Mouse (Mus musculus) liver, embryonic 11.5 days (tissue): Measurements from ENCODE around the gene Ccl26. TPM values are rescaled to one million over a fixed set of nuclear protein-coding genes. Genes with fewer than 3 reads are reported as not detected.

Source experiments
- ATAC-seq: fragments of 200-750 bp; cut with Nextera tagmentation; replicated peaks from 2 replicates; pipeline ENCODE4 v1.8.0; 2017; ENCODE audit warnings: moderate number of reproducible peaks, mild to moderate bottlenecking, moderate TSS enrichment, moderate library complexity; ENCODE audit not compliant: low FRiP score
- DNase-seq: peaks from one replicate; pipeline ENCODE4 v3.0.0-alpha.2; 2017; ENCODE audit warnings: low spot score
- H3K27ac ChIP-seq: fragments of 300-500 bp; sonication (generic); 2 replicates; pipeline ENCODE4 v1.5.1; 2014; ENCODE audit warnings: mild to moderate bottlenecking, low read depth, low read length, control low read depth
- H3K27me3 ChIP-seq: fragments of 300-500 bp; sonication (generic); replicated peaks from 2 replicates; pipeline ENCODE4 v1.6.1; 2014; ENCODE audit warnings: low read length, mixed read lengths; ENCODE audit not compliant: control insufficient read depth, insufficient read depth
- H3K36me3 ChIP-seq: fragments of 300-500 bp; sonication (generic); 2 replicates; pipeline ENCODE4 v1.6.1; 2014; ENCODE audit warnings: mild to moderate bottlenecking, low read length, moderate library complexity, mixed read lengths; ENCODE audit not compliant: control insufficient read depth, insufficient read depth
- H3K4me1 ChIP-seq: fragments of 300-500 bp; sonication (generic); replicated peaks from 2 replicates; pipeline ENCODE4 v1.6.1; 2014; ENCODE audit warnings: low read length, mixed read lengths; ENCODE audit not compliant: control insufficient read depth, insufficient read depth
- H3K4me2 ChIP-seq: fragments of 300-500 bp; sonication (generic); 2 replicates; pipeline ENCODE4 v1.6.1; 2014; ENCODE audit warnings: mild to moderate bottlenecking, control low read depth, moderate library complexity
- H3K4me3 ChIP-seq: fragments of 300-500 bp; sonication (generic); 2 replicates; pipeline ENCODE4 v1.5.1; 2014; ENCODE audit warnings: low read depth, low read length, control low read depth
- H3K9ac ChIP-seq: fragments of 300-500 bp; sonication (generic); 2 replicates; pipeline ENCODE4 v1.6.1; 2014; ENCODE audit warnings: low read depth, low read length, control low read depth
- H3K9me3 ChIP-seq: fragments of 300-500 bp; sonication (generic); 2 replicates; pipeline ENCODE4 v1.6.1; 2016; ENCODE audit warnings: low read length, inconsistent platforms, mixed read lengths; ENCODE audit not compliant: control insufficient read depth
- WGBS: fragments of 180-500 bp; shearing (Covaris S2); extraction: QIAGEN DNeasy Blood & Tissue Kit; methylation state at CpG from one replicate; pipeline ENCODE4 v1.1.7; 2014; 5-methylcytosine and 5-hydroxymethylcytosine counted together
- polyA plus RNA-seq: library from polyadenylated mRNA; unstranded; fragments of >200 nt; fragmentation: Nextera tagmentation; extraction: Ambion mirVana; gene quantifications from 2 replicates; pipeline ENCODE4 v1.2.1, GENCODE M21; 2014

Gene Ccl26
- polyA plus RNA-seq, 1 experiment from 2014 or later: not detected

DNA sequence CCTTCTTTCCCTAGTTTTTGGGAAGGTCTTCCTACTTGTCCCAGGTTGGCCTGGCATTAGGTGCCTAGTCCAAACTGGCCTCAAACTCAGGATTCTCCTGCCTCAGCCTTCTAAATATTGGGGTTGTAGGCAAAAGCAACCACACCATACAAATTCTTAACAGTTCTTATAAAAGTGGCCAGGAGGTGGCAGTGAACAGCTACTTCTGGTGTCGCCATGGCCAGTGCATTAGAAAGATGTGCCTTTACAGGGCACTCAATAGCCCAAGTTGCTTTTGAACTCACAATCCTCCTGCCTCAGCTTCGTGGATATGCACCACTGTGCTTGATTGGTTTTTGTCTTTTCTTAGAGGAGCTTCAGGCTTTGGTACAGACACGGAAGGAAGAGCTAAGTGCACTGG lies 12.5 kb downstream of the Ccl26 start:
- DNase-seq: no peak
- Histone ChIP-seq H3K36me3 (no peaks in the 10 kb centered on the region), H3K4me1 (no peaks in the 10 kb centered on the region), H3K9me3 (no peaks in the 10 kb centered on the region), H3K4me3 (no peak overlapping the region), H3K4me2 (no peak overlapping the region), H3K27me3 (no peaks in the 10 kb centered on the region; the same call in 1 of the 2 replicates), H3K9ac (no peak overlapping the region), H3K27ac (no peak overlapping the region)
- ATAC-seq: no peak
- 25% methylated on average over 3 of the region's 3 CpGs for WGBS

DNA sequence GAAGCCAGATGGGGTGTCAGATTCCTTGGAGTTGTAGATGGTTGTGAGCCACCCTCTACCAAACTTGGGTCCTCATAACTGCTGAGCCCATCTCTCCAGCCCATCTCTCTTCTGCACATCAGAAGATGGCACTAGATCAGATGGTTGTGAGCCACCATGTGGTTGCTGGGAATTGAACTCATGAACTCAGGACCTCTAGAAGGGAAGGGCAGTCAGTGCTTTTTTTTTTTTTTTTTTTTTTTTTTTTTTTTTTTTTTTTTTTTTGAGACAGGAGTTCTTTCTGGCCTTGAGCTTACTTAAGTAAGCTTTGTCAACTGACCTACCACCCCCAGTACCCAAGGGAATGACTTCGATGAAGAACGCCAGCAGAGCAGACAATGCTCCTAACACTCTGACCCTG lies 15.4 kb downstream of the Ccl26 start:
- Histone ChIP-seq H3K27ac (no peak overlapping the region), H3K27me3 (peaks cover 12% of the 10 kb centered on the region), H3K9ac (no peak overlapping the region), H3K4me2 (no peak overlapping the region), H3K4me3 (no peak overlapping the region), H3K36me3 (no peaks in the 10 kb centered on the region), H3K9me3 (no peaks in the 10 kb centered on the region), H3K4me1 (0 out of 2 replicates have a peak, but pooled peaks cover 5% of the 10 kb centered on the region)
- DNase-seq: no peak
- 78% methylated on average over 2 of the region's 2 CpGs for WGBS
- no peak for ATAC-seq

GRCm38 (mm10) chr5:135544865-135545797 lies 18.2 kb downstream of the Ccl26 start, which contains the start of gene Hip1:
Gene Hip1, minus strand, starts transcription at chr5:135545120.
- Histone ChIP-seq H3K9me3 (no peaks in the 10 kb centered on the region), H3K4me1 (0 out of 2 replicates have a peak, but pooled peaks cover 5% of the 10 kb centered on the region), H3K36me3 (no peaks in the 10 kb centered on the region), H3K9ac (peak within 1 kb of the TSS; percentile 15), H3K27ac (no peak within 1 kb of the TSS), H3K27me3 (peaks cover 12% of the 10 kb centered on the region), H3K4me3 (peak within 1 kb of the TSS; percentile 51), H3K4me2 (peak within 1 kb of the TSS; percentile 67)
- under 1% methylated on average over 46 of the region's 46 CpGs for WGBS
- ATAC-seq (peak; percentile 98), DNase-seq (peak; percentile 93)

GRCm38 (mm10) chr5:135544032-135544558 lies 19.3 kb downstream of the Ccl26 start:
- Histone ChIP-seq H3K27me3 (peaks cover 12% of the 10 kb centered on the region), H3K4me1 (0 out of 2 replicates have a peak, but pooled peaks cover 5% of the 10 kb centered on the region), H3K4me2 (peak overlapping the region; percentile 67), H3K27ac (no peak overlapping the region), H3K36me3 (no peaks in the 10 kb centered on the region), H3K9me3 (no peaks in the 10 kb centered on the region), H3K9ac (peak overlapping the region; percentile 15; the same call in 1 of the 2 replicates), H3K4me3 (peak overlapping the region; percentile 51)
- ATAC-seq (no peak), DNase-seq (peak; percentile 37)
- WGBS: 7% methylated on average over 15 of the region's 15 CpGs

- WGBS: 53% methylated on average over 10 of the region's 10 CpGs
- Histone ChIP-seq H3K36me3 (no peaks in the 10 kb centered on the region), H3K9me3 (no peaks in the 10 kb centered on the region), H3K27ac (no peak overlapping the region), H3K27me3 (no peaks in the 10 kb centered on the region), H3K9ac (no peak overlapping the region), H3K4me1 (no peaks in the 10 kb centered on the region), H3K4me2 (0 out of 2 replicates have a peak overlapping the region, but pooled peaks have one; percentile 7), H3K4me3 (no peak overlapping the region)
- DNase-seq (no peak), ATAC-seq (no peak)
Observed at GRCm38 (mm10) chr5:135537794-135538214, 25.6 kb downstream of the Ccl26 start.

GRCm38 (mm10) chr5:135537326-135537725 lies 26.0 kb downstream of the Ccl26 start:
- Histone ChIP-seq H3K4me2 (no peak overlapping the region), H3K4me1 (no peaks in the 10 kb centered on the region), H3K9me3 (no peaks in the 10 kb centered on the region), H3K27ac (no peak overlapping the region), H3K9ac (no peak overlapping the region), H3K27me3 (no peaks in the 10 kb centered on the region), H3K4me3 (no peak overlapping the region), H3K36me3 (no peaks in the 10 kb centered on the region)
- ATAC-seq (no peak), DNase-seq (no peak)
- 43% methylated on average over 4 of the region's 4 CpGs for WGBS

DNA sequence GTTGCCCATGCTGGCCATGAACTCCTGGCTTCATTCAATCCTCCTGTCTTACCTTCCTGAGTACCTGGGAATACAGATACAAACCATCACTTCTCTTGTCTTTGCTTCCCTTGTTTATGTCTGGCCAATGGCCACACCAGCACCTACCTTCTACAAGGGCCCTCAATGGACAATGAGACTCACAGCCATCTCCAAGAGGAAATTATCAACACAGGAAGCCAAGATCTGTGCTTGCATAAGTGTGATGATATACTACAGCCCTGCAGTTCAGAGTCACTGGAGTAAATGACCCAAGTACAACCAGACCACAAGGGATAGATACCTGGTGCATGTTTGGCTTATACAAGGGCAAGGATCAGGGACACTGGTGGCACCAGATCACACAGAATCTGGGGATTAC lies 27.5 kb downstream of the Ccl26 start:
- H3K4me1 ChIP-seq: no peaks in the 10 kb centered on the region
- H3K9ac ChIP-seq: no peak overlapping the region
- H3K4me3 ChIP-seq: no peak overlapping the region
- DNase-seq (no peak), ATAC-seq (no peak)
- H3K27ac ChIP-seq: no peak overlapping the region
- H3K27me3 ChIP-seq: no peaks in the 10 kb centered on the region
- H3K36me3 ChIP-seq: no peaks in the 10 kb centered on the region
- H3K4me2 ChIP-seq: no peak overlapping the region
- H3K9me3 ChIP-seq: no peaks in the 10 kb centered on the region

- Histone ChIP-seq H3K4me3 (no peak overlapping the region), H3K9ac (no peak overlapping the region), H3K27ac (no peak overlapping the region), H3K36me3 (no peaks in the 10 kb centered on the region), H3K27me3 (no peaks in the 10 kb centered on the region), H3K9me3 (no peaks in the 10 kb centered on the region), H3K4me1 (no peaks in the 10 kb centered on the region), H3K4me2 (no peak overlapping the region)
- ATAC-seq (no peak), DNase-seq (no peak)
- 62% methylated on average over 10 of the region's 10 CpGs for WGBS
Observed at GRCm38 (mm10) chr5:135533431-135533830, 29.9 kb downstream of the Ccl26 start.
